Mouse (Mus musculus): Measurements from ENCODE around the gene Chil3. TPM values are rescaled to one million over a fixed set of nuclear protein-coding genes. Genes with fewer than 3 reads are reported as not detected.
"Not testable (repeated sequence)": the region's sequence is repeated elsewhere in the genome, so short reads cannot be mapped to it uniquely, and the experiment has no call there.

Chil3 gene
- total RNA-seq (2021) = 10 to 100 TPM in 1 of 2 experiments, 1 to 10 TPM in 1; 6.2 to 14.3 TPM
- long read RNA-seq, experiment 1, transcript Chil3-201 (11 exons, 1,539 nt) = major isoform, 13 of 15 reads
- long read RNA-seq, experiment 1, partial matches to known transcripts = 1 of 15 reads
- long read RNA-seq, experiment 1, other reads (novel, unspliced or antisense) = 1 of 15 reads
- long read RNA-seq, experiment 2, partial matches to known transcripts = 0 of 3 reads
- long read RNA-seq, experiment 2, other reads (novel, unspliced or antisense) = 0 of 3 reads

- no peak for DNase-seq (ENCODE audit: low spot score in 2 of 2)
Measured at GRCm38 (mm10) chr3:106167464-106167863, at the start of gene Chil3. TSS of gene Chil3 (minus strand) at chr3:106167564.

DNA sequence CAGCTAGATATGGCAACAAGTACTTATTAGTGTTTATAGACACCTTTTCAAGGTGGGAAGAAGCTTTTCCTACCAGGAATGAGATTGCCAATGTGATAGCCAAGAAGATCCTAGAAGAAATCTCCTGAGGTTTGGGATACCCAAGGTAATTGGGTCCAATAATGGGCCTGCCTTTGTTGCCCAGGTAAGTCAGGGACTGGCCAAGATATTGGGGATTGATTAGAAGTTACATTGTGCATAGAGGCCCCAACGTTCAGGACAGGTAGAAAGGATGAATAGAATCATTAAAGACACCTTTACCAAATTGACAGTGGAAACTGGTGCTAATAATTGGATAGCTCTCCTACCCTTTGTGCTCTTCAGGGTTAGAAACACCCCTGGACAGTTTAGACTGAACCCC lies 30.7 kb upstream of the Chil3 start:
- DNase-seq (ENCODE audit: low spot score in 2 of 2) = not testable (repeated sequence)

GRCm38 (mm10) chr3:106197246-106197645 lies 29.9 kb upstream of the Chil3 start:
- not testable (repeated sequence) for DNase-seq (ENCODE audit: low spot score in 2 of 2)

- DNase-seq (ENCODE audit: low spot score in 2 of 2) = no peak
Measured at GRCm38 (mm10) chr3:106196276-106196675, 28.9 kb upstream of the Chil3 start.

GRCm38 (mm10) chr3:106195486-106195885 lies 28.1 kb upstream of the Chil3 start:
- DNase-seq (ENCODE audit: low spot score in 2 of 2) = no peak

DNA sequence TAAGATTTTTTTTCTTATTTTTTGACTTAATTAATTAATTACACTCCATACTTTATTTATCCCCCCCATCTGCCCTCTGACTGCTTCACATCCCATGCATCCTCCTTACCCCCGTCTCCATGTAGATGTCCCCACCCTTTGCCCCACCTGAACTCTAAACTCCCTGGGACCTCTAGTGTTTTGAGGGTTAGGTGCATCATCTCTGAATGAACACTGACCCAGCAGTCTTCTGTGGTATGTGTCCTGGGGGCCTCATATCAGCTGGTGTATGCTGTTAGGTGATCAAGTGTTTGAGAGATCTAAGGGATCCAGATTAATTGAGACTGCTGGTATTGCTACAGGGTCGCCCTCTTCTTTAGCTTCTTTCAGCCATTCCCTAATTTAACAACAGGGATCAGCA lies 20.6 kb upstream of the Chil3 start:
- DNase-seq (ENCODE audit: low spot score in 2 of 2) = no peak

- DNase-seq (ENCODE audit: low spot score in 2 of 2) = no peak
Measured at GRCm38 (mm10) chr3:106177509-106178189, 10.3 kb upstream of the Chil3 start.

DNA sequence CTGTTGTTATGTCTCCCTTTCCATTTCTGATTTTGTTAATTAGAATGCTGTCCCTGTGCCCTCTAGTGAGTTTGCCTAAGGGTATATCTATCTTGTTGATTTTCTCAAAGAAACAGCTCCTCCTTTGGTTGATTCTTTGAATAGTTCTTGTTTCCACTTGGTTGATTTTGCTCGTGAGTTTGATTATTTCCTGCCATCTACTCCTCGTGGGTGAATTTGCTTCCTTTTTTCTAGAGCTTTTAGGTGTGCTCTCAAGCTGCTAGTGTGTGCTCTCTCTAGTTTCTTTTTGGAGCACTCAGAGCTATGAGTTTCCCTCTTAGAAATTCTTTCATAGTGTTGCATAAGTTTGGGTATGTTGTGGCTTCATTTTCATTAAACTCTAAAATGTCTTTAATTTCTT lies 7.6 kb upstream of the Chil3 start:
- DNase-seq (ENCODE audit: low spot score in 2 of 2) = not testable (repeated sequence)

DNA sequence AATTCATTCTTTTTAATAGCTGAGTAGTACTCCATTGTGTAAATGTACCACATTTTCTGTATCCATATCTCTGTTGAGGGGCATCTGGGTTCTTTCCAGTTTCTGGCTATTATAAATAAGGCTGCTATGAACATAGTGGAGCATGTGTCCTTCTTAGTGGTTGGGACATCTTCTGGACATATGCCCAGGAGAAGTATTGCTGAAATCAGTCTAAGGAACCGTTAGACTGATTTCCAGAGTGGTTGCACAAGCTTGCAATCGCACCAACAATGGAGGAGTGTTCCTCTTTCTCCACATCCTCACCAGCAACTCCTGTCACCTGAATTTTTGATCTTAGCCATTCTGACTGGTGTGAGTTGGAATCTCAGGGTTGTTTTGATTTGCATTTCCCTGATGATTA lies 5.1 kb upstream of the Chil3 start:
- not testable (repeated sequence) for DNase-seq (ENCODE audit: low spot score in 2 of 2)

DNA sequence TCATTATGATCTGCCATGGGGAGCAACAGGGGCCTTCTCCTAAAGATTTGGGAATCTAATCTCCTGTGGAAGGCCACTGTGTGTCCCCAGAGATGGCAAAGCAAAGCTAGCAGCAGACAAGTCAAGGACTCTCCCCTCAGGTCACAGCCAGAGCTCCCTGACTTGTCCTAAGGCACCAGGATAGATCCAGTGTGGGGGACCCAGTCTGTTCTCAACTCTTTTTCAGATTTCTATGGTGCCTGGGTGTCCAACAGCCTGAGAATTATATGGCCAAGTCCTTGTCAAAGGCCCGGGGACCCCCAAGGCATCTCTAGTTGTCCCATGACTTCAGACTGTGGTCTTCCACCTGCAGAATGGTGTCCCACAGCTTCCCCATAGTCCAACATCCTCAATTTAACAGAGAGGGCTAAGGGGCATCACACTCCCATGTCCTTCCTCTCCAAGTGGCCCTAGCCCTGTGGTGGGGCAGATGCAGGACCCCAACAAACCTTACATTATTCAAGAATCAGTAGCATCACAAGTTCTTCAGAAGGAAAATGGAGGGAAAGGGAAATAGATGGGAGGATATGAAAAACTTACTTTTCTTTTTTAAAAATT lies 3.9 kb upstream of the Chil3 start:
- no peak for DNase-seq (ENCODE audit: low spot score in 2 of 2)

GRCm38 (mm10) chr3:106170522-106171053 lies 3.2 kb upstream of the Chil3 start:
- DNase-seq (ENCODE audit: low spot score in 2 of 2) = no peak

DNA sequence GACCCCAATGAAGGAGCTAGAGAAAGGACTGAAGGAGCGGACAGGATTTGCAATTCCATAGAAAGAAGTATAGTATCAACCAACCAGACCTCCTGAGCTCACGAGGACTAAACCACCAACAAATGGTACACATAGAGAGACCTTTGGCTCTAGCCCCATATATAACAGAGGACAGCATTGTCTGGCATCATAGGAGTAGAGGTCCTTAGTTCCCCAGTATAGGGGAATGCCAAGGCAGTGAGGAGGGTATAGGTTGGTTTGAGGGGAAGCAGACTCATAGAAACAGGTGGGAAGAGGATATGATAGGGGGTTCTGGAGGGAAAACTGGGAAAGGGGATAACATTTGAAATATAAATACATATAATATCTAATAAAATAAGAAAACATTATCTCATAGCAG lies 13.0 kb downstream of the Chil3 start:
- no peak for DNase-seq (ENCODE audit: low spot score in 2 of 2)

DNA sequence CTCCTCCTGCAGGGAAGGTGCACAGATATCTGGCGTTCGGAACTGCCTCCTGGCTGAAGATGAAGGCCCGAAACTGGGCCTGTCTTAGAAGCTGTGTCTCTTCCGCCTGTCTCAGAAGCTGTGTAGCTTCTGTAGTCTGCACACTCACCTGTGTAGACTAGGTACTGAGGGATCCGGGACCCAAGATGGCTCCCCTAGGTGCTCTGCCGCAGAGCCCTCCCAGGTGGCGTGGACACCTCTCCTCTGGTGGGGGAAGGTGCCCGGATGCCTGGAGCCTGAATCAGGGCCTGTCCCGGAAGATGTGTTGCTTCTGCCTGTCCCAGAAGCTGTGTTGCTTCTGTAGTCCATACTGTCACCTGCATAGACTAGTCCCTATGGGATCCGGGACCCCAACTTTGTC lies 23.3 kb downstream of the Chil3 start:
- no peak for DNase-seq (ENCODE audit: low spot score in 2 of 2)

DNA sequence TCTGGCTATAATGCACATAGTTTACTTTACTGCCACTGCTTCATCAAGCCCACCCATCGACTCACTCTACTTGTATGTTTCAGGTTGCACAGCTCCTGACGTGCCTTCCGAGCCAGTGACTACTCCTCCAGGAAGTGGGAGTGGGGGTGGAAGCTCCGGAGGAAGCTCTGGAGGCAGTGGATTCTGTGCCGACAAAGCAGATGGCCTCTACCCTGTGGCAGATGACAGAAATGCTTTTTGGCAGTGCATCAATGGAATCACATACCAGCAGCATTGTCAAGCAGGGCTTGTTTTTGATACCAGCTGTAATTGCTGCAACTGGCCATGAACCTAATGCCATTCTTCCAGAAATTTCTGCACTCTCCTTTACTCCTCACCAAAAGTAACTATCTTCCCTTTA lies 35.7 kb downstream of the Chil3 start:
- peak in 1 of 2 experiments; percentile 4 for DNase-seq (ENCODE audit: low spot score in 2 of 2)

DNA sequence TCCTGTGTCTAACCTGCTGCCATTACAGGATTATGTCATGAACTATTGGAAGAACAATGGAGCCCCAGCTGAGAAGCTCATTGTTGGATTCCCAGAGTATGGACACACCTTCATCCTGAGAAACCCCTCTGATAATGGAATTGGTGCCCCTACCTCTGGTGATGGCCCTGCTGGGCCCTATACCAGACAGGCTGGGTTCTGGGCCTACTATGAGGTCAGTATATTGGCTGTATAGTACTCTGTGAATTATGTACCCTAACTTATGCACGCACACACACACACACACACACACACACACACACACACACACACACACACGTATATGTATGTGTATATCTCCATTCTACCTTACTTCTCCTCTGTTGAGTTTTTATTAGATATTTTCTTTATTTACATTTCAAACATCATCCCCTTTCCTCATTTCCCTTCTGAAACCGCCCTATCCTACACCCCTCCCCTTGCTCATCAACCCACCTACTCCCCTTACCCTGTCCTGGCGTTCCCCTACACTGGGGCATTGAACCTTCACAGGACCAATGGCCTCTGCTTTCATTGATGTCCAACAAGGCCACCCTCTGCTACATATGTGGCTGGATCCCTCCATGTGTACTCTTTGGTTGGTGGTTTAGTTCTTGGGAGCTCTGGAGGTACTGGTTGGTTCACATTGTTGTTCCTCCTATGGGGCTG lies 38.4 kb downstream of the Chil3 start:
- no peak for DNase-seq (ENCODE audit: low spot score in 2 of 2)

- no peak for DNase-seq (ENCODE audit: low spot score in 2 of 2)
Measured at GRCm38 (mm10) chr3:106126999-106127398, 40.4 kb downstream of the Chil3 start.

DNA sequence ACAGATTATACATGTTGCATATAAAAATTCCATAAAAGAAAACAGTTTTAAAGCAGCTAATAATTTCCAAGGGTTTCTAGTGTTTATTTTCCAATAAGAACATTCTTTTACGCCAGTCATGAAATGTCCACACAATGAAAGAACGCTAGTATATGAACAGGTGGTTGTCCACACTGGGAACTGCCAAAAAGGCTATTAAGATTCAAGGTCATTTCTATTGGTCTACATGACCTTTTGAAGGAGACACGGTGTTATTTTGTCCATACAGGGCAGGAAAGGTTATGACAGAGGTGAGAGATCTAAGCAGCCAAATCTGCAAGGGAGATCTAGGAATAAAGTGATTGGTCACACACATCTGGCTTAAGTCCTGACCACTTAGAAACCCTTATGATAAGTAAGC lies 54.4 kb downstream of the Chil3 start, which contains the start of gene Chia1:
Gene Chia1 (plus strand): TSS at position 301 of the 400 bp plus-strand sequence.
- DNase-seq (ENCODE audit: low spot score in 2 of 2) = no peak
